Mouse (Mus musculus) stomach, postnatal 0 days (tissue): ENCODE measurements at regions not wholly inside any gene's neighbourhood (a gene's known extent, or its start where the extent isn't known, plus 50 kb on each side); places are given as distances from the start of the nearest gene placed in this dataset.

Experiments used
- ATAC-seq: fragments of 200-750 bp; cut with Nextera tagmentation; 2 replicates; pipeline ENCODE4 v1.8.0; 2017; ENCODE audit not compliant: low FRiP score, low TSS enrichment
- DNase-seq: peaks from one replicate; pipeline ENCODE4 v3.0.0-alpha.2; 2016; ENCODE audit warnings: low spot score
- H3K27ac ChIP-seq: fragments of 300-500 bp; sonication (generic); replicated peaks from 2 replicates; pipeline ENCODE4 v1.5.1; 2014; ENCODE audit warnings: mild to moderate bottlenecking, control low read depth
- H3K27me3 ChIP-seq: fragments of 300-500 bp; sonication (generic); 2 replicates; pipeline ENCODE4 v1.6.1; 2014; ENCODE audit warnings: low read length; ENCODE audit not compliant: control insufficient read depth, insufficient read depth
- H3K36me3 ChIP-seq: fragments of 300-500 bp; sonication (generic); 2 replicates; pipeline ENCODE4 v1.6.1; 2014; ENCODE audit warnings: low read length, mixed read lengths; ENCODE audit not compliant: control insufficient read depth, insufficient read depth
- H3K4me1 ChIP-seq: fragments of 300-500 bp; sonication (generic); replicated peaks from 2 replicates; pipeline ENCODE4 v1.6.1; 2014; ENCODE audit warnings: antibody characterized with exemption; ENCODE audit not compliant: control insufficient read depth, insufficient read depth
- H3K4me2 ChIP-seq: fragments of 300-500 bp; sonication (generic); replicated peaks from 2 replicates; pipeline ENCODE4 v1.6.1; 2014; ENCODE audit warnings: low read depth, mild to moderate bottlenecking, control low read depth, moderate library complexity
- H3K4me3 ChIP-seq: fragments of 300-500 bp; sonication (generic); 2 replicates; pipeline ENCODE4 v1.5.1; 2014; ENCODE audit warnings: low read depth, low read length, control low read depth
- H3K9ac ChIP-seq: fragments of 300-500 bp; sonication (generic); 2 replicates; pipeline ENCODE4 v1.6.1; 2014; ENCODE audit warnings: mild to moderate bottlenecking, low read length, control low read depth, mixed read lengths
- H3K9me3 ChIP-seq: fragments of 300-500 bp; sonication (generic); 2 replicates; pipeline ENCODE4 v1.6.1; 2016; ENCODE audit warnings: low read length; ENCODE audit not compliant: control insufficient read depth
- CTCF ChIP-seq: IDR thresholded peaks from 2 replicates; pipeline ENCODE4 v1.5.1; 2016; ENCODE audit warnings: antibody characterized with exemption, low read depth, mild to moderate bottlenecking, moderate library complexity
- EP300 ChIP-seq: optimal IDR thresholded peaks from 2 replicates; pipeline ENCODE3; 2016; ENCODE audit warnings: antibody characterized with exemption
- WGBS: fragments of 180-500 bp; shearing (Covaris S2); extraction: QIAGEN DNeasy Blood & Tissue Kit; methylation state at CpG from one replicate; pipeline ENCODE4 v1.1.7; 2014; 5-methylcytosine and 5-hydroxymethylcytosine counted together

GRCm38 (mm10) chr13:106525406-106526206 lies 411.2 kb downstream of the Ipo11 start:
- Histone ChIP-seq H3K27me3 (no peaks in the 10 kb centered on the region), H3K4me3 (no peak overlapping the region), H3K9me3 (no peaks in the 10 kb centered on the region), H3K9ac (no peak overlapping the region), H3K36me3 (no peaks in the 10 kb centered on the region), H3K27ac (no peak overlapping the region), H3K4me2 (no peak overlapping the region), H3K4me1 (no peaks in the 10 kb centered on the region)
- no peak for DNase-seq
- 62% methylated on average over 11 of the region's 11 CpGs for WGBS
- TF ChIP-seq EP300 = no peak
- no peak for TF ChIP-seq CTCF
- ATAC-seq = no peak

- H3K4me2 ChIP-seq = no peak overlapping the region
- H3K9ac ChIP-seq = no peak overlapping the region
- no peak overlapping the region for H3K27ac ChIP-seq
- H3K36me3 ChIP-seq = no peaks in the 10 kb centered on the region
- H3K4me3 ChIP-seq = no peak overlapping the region
- TF ChIP-seq CTCF (no peak), EP300 (no peak)
- H3K27me3 ChIP-seq = no peaks in the 10 kb centered on the region
- no peak for DNase-seq
- H3K4me1 ChIP-seq = no peaks in the 10 kb centered on the region
- no peak for ATAC-seq
- WGBS = 71% methylated on average over 5 of the region's 5 CpGs
- H3K9me3 ChIP-seq = no peaks in the 10 kb centered on the region
Observed at GRCm38 (mm10) chr13:106514510-106515169, 422.1 kb downstream of the Ipo11 start.

- WGBS = 68% methylated on average over 4 of the region's 4 CpGs
Observed at GRCm38 (mm10) chr13:106513669-106514068, 423.1 kb downstream of the Ipo11 start.

GRCm38 (mm10) chr13:106510435-106510834 lies 426.3 kb downstream of the Ipo11 start:
- H3K36me3 ChIP-seq = no peaks in the 10 kb centered on the region
- no peaks in the 10 kb centered on the region for H3K9me3 ChIP-seq
- ATAC-seq (no peak), DNase-seq (no peak)
- H3K27ac ChIP-seq = no peak overlapping the region
- H3K9ac ChIP-seq = no peak overlapping the region
- 83% methylated on average over 6 of the region's 6 CpGs for WGBS
- no peak for TF ChIP-seq CTCF
- no peak for TF ChIP-seq EP300
- no peak overlapping the region for H3K4me2 ChIP-seq
- no peaks in the 10 kb centered on the region for H3K4me1 ChIP-seq
- H3K4me3 ChIP-seq = no peak overlapping the region
- no peaks in the 10 kb centered on the region for H3K27me3 ChIP-seq

More at GRCm38 (mm10) chr13:106513669-106514068, 423.1 kb downstream of the Ipo11 start:
- no peaks in the 10 kb centered on the region for H3K4me1 ChIP-seq
- H3K27me3 ChIP-seq = no peaks in the 10 kb centered on the region
- H3K9me3 ChIP-seq = no peaks in the 10 kb centered on the region
- no peak for DNase-seq
- H3K4me3 ChIP-seq = no peak overlapping the region
- no peak overlapping the region for H3K9ac ChIP-seq
- TF ChIP-seq EP300 (no peak), CTCF (no peak)
- no peaks in the 10 kb centered on the region for H3K36me3 ChIP-seq
- no peak overlapping the region for H3K4me2 ChIP-seq
- ATAC-seq = no peak
- H3K27ac ChIP-seq = no peak overlapping the region

GRCm38 (mm10) chr13:106501273-106501672 lies 435.5 kb downstream of the Ipo11 start:
- no peaks in the 10 kb centered on the region for H3K27me3 ChIP-seq
- H3K36me3 ChIP-seq = no peaks in the 10 kb centered on the region
- no peak overlapping the region for H3K27ac ChIP-seq
- no peak overlapping the region for H3K4me3 ChIP-seq
- TF ChIP-seq EP300 (no peak), CTCF (no peak)
- ATAC-seq (peak; percentile 49; the same call in 1 of the 2 replicates), DNase-seq (no peak)
- 41% methylated on average over 6 of the region's 6 CpGs for WGBS
- H3K4me1 ChIP-seq = no peaks in the 10 kb centered on the region
- no peak overlapping the region for H3K4me2 ChIP-seq
- H3K9me3 ChIP-seq = no peaks in the 10 kb centered on the region
- no peak overlapping the region for H3K9ac ChIP-seq

- Histone ChIP-seq H3K4me1 (no peaks in the 10 kb centered on the region), H3K27me3 (no peaks in the 10 kb centered on the region), H3K36me3 (no peaks in the 10 kb centered on the region), H3K9me3 (no peaks in the 10 kb centered on the region), H3K9ac (no peak overlapping the region), H3K4me3 (no peak overlapping the region), H3K27ac (no peak overlapping the region), H3K4me2 (no peak overlapping the region)
- DNase-seq (no peak), ATAC-seq (no peak)
- TF ChIP-seq CTCF (no peak), EP300 (no peak)
- 43% methylated on average over 4 of the region's 4 CpGs for whole genome bisulfite sequencing
Observed at GRCm38 (mm10) chr13:106471264-106471663, 465.5 kb downstream of the Ipo11 start.
